Mouse (Mus musculus) G1E (cell line): Measurements from ENCODE around the gene Plekhh2. TPM values are rescaled to one million over a fixed set of nuclear protein-coding genes. Genes with fewer than 3 reads are reported as not detected.

Experiments used
- ATAC-seq: 2 replicates; pipeline ENCODE4 v1.8.0; 2016; ENCODE audit warnings: mild to moderate bottlenecking; ENCODE audit not compliant: insufficient number of reproducible peaks, poor library complexity, low FRiP score, severe bottlenecking; ENCODE audit errors: extremely low read depth
- DNase-seq: peaks from one replicate; pipeline ENCODE4 v3.0.0; 2012; ENCODE audit warnings: low spot score
- H3K27me3 ChIP-seq: 2 replicates; pipeline ENCODE4 v1.6.1; 2012; ENCODE audit warnings: mild to moderate bottlenecking, low read length, inconsistent platforms; ENCODE audit not compliant: insufficient read depth
- H3K36me3 ChIP-seq: replicated peaks from 2 replicates; pipeline ENCODE3; 2012; ENCODE audit warnings: mild to moderate bottlenecking, inconsistent platforms
- H3K4me1 ChIP-seq: 2 replicates; pipeline ENCODE4 v1.6.1; 2012; ENCODE audit warnings: low read depth, low read length, inconsistent platforms, mixed read lengths; ENCODE audit not compliant: insufficient read depth
- H3K4me3 ChIP-seq: 2 replicates; pipeline ENCODE4 v1.5.1; 2012; ENCODE audit warnings: low read depth, mild to moderate bottlenecking, inconsistent platforms, low read length, moderate library complexity, mixed read lengths
- H3K9me3 ChIP-seq: replicated peaks from 2 replicates; pipeline ENCODE4 v1.6.1; 2012; ENCODE audit warnings: inconsistent platforms
- CTCF ChIP-seq: IDR thresholded peaks from 2 replicates; pipeline ENCODE4 v1.5.1; 2012; ENCODE audit warnings: low read depth, low read length, inconsistent platforms, mixed read lengths
- GATA1 ChIP-seq: IDR thresholded peaks from 2 replicates; pipeline ENCODE4 v1.6.1; 2012; ENCODE audit warnings: borderline replicate concordance, low read length, inconsistent platforms, mixed read lengths
- GATA2 ChIP-seq: IDR thresholded peaks from 2 replicates; pipeline ENCODE4 v1.6.1; 2012; ENCODE audit warnings: low read depth, low read length, inconsistent platforms, borderline replicate concordance
- POLR2AphosphoS5 ChIP-seq: IDR thresholded peaks from 2 replicates; pipeline ENCODE4 v1.6.1; 2012; ENCODE audit warnings: low read depth, low read length, inconsistent platforms; ENCODE audit not compliant: insufficient replicate concordance
- TAL1 ChIP-seq: conservative IDR thresholded peaks from 2 replicates; pipeline ENCODE4 v1.6.1; 2012; ENCODE audit warnings: low read depth, low read length, inconsistent platforms, mixed read lengths
- polyA plus RNA-seq: library from polyadenylated mRNA; stranded (reverse); fragments of >175 nt; gene quantifications from 2 replicates; pipeline ENCODE4 v1.2.3, GENCODE M21; 2012
- total RNA-seq, 2 experiments: library from RNA; stranded (forward) in 1 of 2; stranded (reverse) in 1 of 2; fragments of 200-1000 nt in 1 of 2; fragments of >200 nt in 1 of 2; fragmentation: Nextera tagmentation in 1 of 2; gene quantifications; 2 replicates each; pipeline ENCODE4 v1.2.3; 2014 to 2017

Gene Plekhh2
- total and polyA plus RNA-seq, 3 experiments, result 0.01 to 0.49 TPM; not detected in 1

- Histone ChIP-seq H3K36me3 (no peaks in the 10 kb centered on the region), H3K27me3 (peaks cover 6% of the 10 kb centered on the region), H3K4me1 (no peaks in the 10 kb centered on the region), H3K9me3 (no peaks in the 10 kb centered on the region), H3K4me3 (no peak overlapping the region)
- no peak for ATAC-seq
- TF ChIP-seq GATA1 (no peak), POLR2AphosphoS5 (no peak), CTCF (no peak), GATA2 (no peak), TAL1 (no peak)
- no peak for DNase-seq
Observed at GRCm38 (mm10) chr17:84529356-84529755, 17.7 kb downstream of the Plekhh2 start.

GRCm38 (mm10) chr17:84530202-84530796 is 18.6 kb downstream of the Plekhh2 start:
- H3K4me3 ChIP-seq, result no peak overlapping the region
- no peak for DNase-seq
- ATAC-seq, result no peak
- no peaks in the 10 kb centered on the region for H3K4me1 ChIP-seq
- H3K36me3 ChIP-seq, result no peaks in the 10 kb centered on the region
- H3K27me3 ChIP-seq, result peaks cover 6% of the 10 kb centered on the region
- no peak for TF ChIP-seq TAL1
- no peaks in the 10 kb centered on the region for H3K9me3 ChIP-seq

DNA sequence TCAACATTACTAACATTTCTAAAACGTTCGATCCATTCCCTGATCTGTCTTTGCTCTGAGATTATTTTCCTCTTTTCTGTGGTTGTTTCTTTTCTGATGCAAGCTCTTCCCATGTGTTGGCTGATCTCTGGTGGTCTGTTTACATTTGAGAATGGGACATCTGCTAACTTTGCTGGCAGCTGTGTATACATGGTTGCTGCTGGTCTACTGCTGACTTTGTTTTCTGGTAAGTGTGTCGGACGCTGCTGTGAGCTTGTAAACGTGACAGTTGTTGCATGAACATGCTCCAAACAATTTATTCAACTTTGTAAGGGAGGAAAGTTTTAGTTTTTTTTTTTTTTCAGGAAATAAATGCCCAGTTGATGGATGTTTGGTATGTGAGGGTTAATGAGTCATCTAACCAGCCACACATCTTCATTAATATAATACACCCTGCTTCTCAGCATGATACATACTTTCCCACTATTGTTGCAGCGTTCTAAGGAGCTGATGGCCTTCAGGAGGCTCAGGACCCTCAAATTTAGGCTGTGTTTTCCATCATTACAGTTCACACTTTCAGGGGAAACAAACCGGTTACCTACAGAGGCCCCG is 21.3 kb downstream of the Plekhh2 start:
- Histone ChIP-seq H3K4me1 (no peaks in the 10 kb centered on the region), H3K9me3 (0 out of 2 replicates have a peak, but pooled peaks cover 2% of the 10 kb centered on the region), H3K4me3 (no peak overlapping the region), H3K36me3 (no peaks in the 10 kb centered on the region), H3K27me3 (peaks cover 8% of the 10 kb centered on the region)
- DNase-seq (no peak), ATAC-seq (no peak)
- TF ChIP-seq TAL1 (no peak), CTCF (no peak), POLR2AphosphoS5 (no peak), GATA1 (no peak), GATA2 (no peak)

DNA sequence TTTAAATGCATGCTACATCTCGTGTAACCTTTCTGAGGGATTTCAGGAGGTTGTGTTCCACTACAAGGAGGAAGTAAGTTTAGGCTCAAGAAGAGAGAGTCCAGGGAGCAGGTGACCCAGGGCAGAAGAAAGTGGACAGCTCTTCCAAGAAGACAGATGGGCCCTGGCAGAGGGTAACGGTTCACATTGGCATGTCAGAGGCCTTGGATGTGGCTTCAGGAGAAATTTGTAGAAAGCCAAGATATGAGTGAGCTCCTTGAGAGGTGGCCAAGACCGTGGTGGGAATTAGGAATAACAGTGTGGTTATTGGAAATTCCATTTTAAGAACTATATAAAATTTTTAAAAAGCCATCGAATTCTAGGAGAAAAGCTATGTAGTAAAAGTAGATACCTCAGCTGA is 22.1 kb downstream of the Plekhh2 start:
- TF ChIP-seq POLR2AphosphoS5, result no peak
- no peak for TF ChIP-seq GATA1
- no peak for TF ChIP-seq GATA2
- no peak for TF ChIP-seq TAL1
- no peak for TF ChIP-seq CTCF
- Histone ChIP-seq H3K27me3 (peaks cover 5% of the 10 kb centered on the region), H3K9me3 (0 out of 2 replicates have a peak, but pooled peaks cover 2% of the 10 kb centered on the region), H3K4me1 (no peaks in the 10 kb centered on the region), H3K4me3 (no peak overlapping the region), H3K36me3 (no peaks in the 10 kb centered on the region)
- ATAC-seq, result no peak
- no peak for DNase-seq

GRCm38 (mm10) chr17:84534632-84535031 is 22.9 kb downstream of the Plekhh2 start:
- TF ChIP-seq GATA2, result no peak
- no peak for TF ChIP-seq POLR2AphosphoS5
- TF ChIP-seq GATA1, result no peak
- TF ChIP-seq TAL1, result no peak
- TF ChIP-seq CTCF, result no peak
- H3K4me1 ChIP-seq, result no peaks in the 10 kb centered on the region
- H3K27me3 ChIP-seq, result peaks cover 5% of the 10 kb centered on the region
- ATAC-seq (no peak), DNase-seq (no peak)
- H3K9me3 ChIP-seq, result 0 out of 2 replicates have a peak, but pooled peaks cover 2% of the 10 kb centered on the region
- no peaks in the 10 kb centered on the region for H3K36me3 ChIP-seq
- H3K4me3 ChIP-seq, result no peak overlapping the region

- Histone ChIP-seq H3K27me3 (peaks cover 5% of the 10 kb centered on the region), H3K9me3 (0 out of 2 replicates have a peak, but pooled peaks cover 2% of the 10 kb centered on the region), H3K4me3 (no peak overlapping the region), H3K36me3 (no peaks in the 10 kb centered on the region), H3K4me1 (peaks cover under 1% of the 10 kb centered on the region; the same call in 1 of the 2 replicates)
- no peak for TF ChIP-seq POLR2AphosphoS5
- no peak for TF ChIP-seq TAL1
- TF ChIP-seq GATA1, result no peak
- TF ChIP-seq CTCF, result no peak
- TF ChIP-seq GATA2, result no peak
- no peak for DNase-seq
- ATAC-seq, result no peak
Observed at GRCm38 (mm10) chr17:84535226-84535625, 23.5 kb downstream of the Plekhh2 start.
